Mouse (Mus musculus): ENCODE results near the gene Gjb1.

- TF ChIP-seq POLR2A (IDR thresholded peaks at IDR 0.05; ENCODE audit: low read depth, low read length) (no peak), CTCF (IDR thresholded peaks at IDR 0.05; ENCODE audit: extremely low read depth, insufficient read length, insufficient replicate concordance, low read depth, low read length) (no peak)
Observed at GRCm38 (mm10) chrX:101379744-101380143, 3.6 kb downstream of the Gjb1 start.

Measured in small intestine, adult 2 months (tissue).